Comparison of ENCODE assay signal across 30 mouse cellular contexts in genomic region chr12:105844406-105844805, GRCm38 (mm10). TPM values are rescaled to one million over a fixed set of nuclear protein-coding genes. Genes with fewer than 3 reads are reported as not detected.
DNase-seq lines count a peak whose midpoint lies in the region; ATAC-seq and TF ChIP-seq lines count a peak whose summit lies in the region.
"Had no signal": no experiment of that assay in that cellular context is flagged by ENCODE, and none has a peak within 500 bp of the region (broad histone marks: within the 10 kb centered on the region; RNA-seq: fewer than 3 reads in every experiment).

No protein-coding gene starts in this region.

- ATAC-seq in midbrain, embryonic 11.5 days (ENCODE audit: low FRiP score) = no peak
- ATAC-seq: forebrain, embryonic 16.5 days; hindbrain, postnatal 0 days; intestine, embryonic 16.5 days; lung, postnatal 0 days; midbrain, embryonic 16.5 days had no signal

- no peak for TF ChIP-seq CTCF in olfactory bulb, adult 2 months (IDR thresholded peaks at IDR 0.05; ENCODE audit: insufficient read depth, low read depth, low read length)

- 79% methylated on average over 4 of the region's 4 CpGs for WGBS in olfactory bulb, adult 2 months
- 94% methylated on average over 4 of the region's 4 CpGs for WGBS in midbrain, embryonic 11.5 days

- no peaks in the 10 kb centered on the region for H3K27me3 ChIP-seq in midbrain, embryonic 11.5 days (ENCODE audit: control insufficient read depth, insufficient read depth, low read length)
- H3K27me3 ChIP-seq: embryonic facial prominence, embryonic 15.5 days; limb, embryonic 15.5 days; liver, embryonic 13.5 days had no signal

- intact Hi-C loops in gastrocnemius, postnatal 36 days (cut with DNase I) = no loop called here

- H3K9me3 ChIP-seq in midbrain, embryonic 11.5 days (ENCODE audit: control insufficient read depth, low read length) = no peaks in the 10 kb centered on the region
- H3K9me3 ChIP-seq: embryonic facial prominence, embryonic 10.5 days; embryonic facial prominence, embryonic 15.5 days; limb, embryonic 10.5 days; limb, embryonic 15.5 days; liver, embryonic 13.5 days had no signal

- peaks cover 41% of the 10 kb centered on the region for H3K4me1 ChIP-seq in olfactory bulb, adult 2 months (ENCODE audit: control insufficient read depth, insufficient read depth, low read length)
- H3K4me1 ChIP-seq in midbrain, embryonic 11.5 days (ENCODE audit: control insufficient read depth, insufficient read depth, low read length) = no peaks in the 10 kb centered on the region
- H3K4me1 ChIP-seq: liver, embryonic 13.5 days had no signal

- TF ChIP-seq POLR2A in olfactory bulb, adult 2 months (IDR thresholded peaks at IDR 0.05; ENCODE audit: insufficient read depth, low read depth, low read length) = no peak

- peak; percentile 37 for DNase-seq in gastrocnemius, adult 18-20 months (ENCODE audit: low spot score)
- no peak for DNase-seq in gastrocnemius, postnatal 36 days
- DNase-seq in ovary, adult 18-20 months (ENCODE audit: low spot score) = peak; percentile 55
- DNase-seq in ovary, postnatal 14 days (ENCODE audit: low spot score) = no peak
- DNase-seq in adrenal gland, adult 8-10 months = peak; percentile 82
- no peak for DNase-seq in midbrain, embryonic 11.5 days (ENCODE audit: low spot score, missing footprints)
- DNase-seq in c-Kit-positive CD71-positive TER-119-positive erythroid progenitor cells, embryonic 14.5 days (ENCODE audit: low spot score) = no peak
- DNase-seq: B cell, adult 2 months; cerebellum, adult 2 months; cerebellum, postnatal 14 days; gastrocnemius, postnatal 14 days; heart, postnatal 14 days; kidney, adult 8-10 months; kidney, postnatal 4 days; layer of hippocampus, adult 9-11 months; liver, embryonic 13.5 days; lung, adult 18-20 months; right cerebral cortex, postnatal 14 days had no signal

- no peak overlapping the region for H3K9ac ChIP-seq in midbrain, embryonic 11.5 days (ENCODE audit: low read length)
- H3K9ac ChIP-seq: embryonic facial prominence, embryonic 15.5 days; limb, embryonic 15.5 days; liver, embryonic 13.5 days had no signal

- H3K4me2 ChIP-seq in midbrain, embryonic 11.5 days = no peak overlapping the region
- H3K4me2 ChIP-seq: embryonic facial prominence, embryonic 15.5 days; limb, embryonic 15.5 days; liver, embryonic 13.5 days had no signal

- no peak overlapping the region for H3K4me3 ChIP-seq in olfactory bulb, adult 2 months (ENCODE audit: insufficient read depth, low read depth, low read length)
- H3K4me3 ChIP-seq in midbrain, embryonic 11.5 days (ENCODE audit: low read depth, low read length) = no peak overlapping the region
- H3K4me3 ChIP-seq: embryonic facial prominence, embryonic 10.5 days; embryonic facial prominence, embryonic 15.5 days; heart, adult 2 months; limb, embryonic 10.5 days; limb, embryonic 15.5 days; liver, embryonic 13.5 days had no signal

- H3K36me3 ChIP-seq in midbrain, embryonic 11.5 days (ENCODE audit: control insufficient read depth, insufficient read depth, low read length) = peaks cover 9% of the 10 kb centered on the region; the same call in 1 of the 2 replicates

- 0 out of 2 replicates have a peak overlapping the region, but pooled peaks have one; percentile 68 for H3K27ac ChIP-seq in olfactory bulb, adult 2 months (ENCODE audit: insufficient read depth, low read depth, low read length)
- H3K27ac ChIP-seq in midbrain, embryonic 11.5 days (ENCODE audit: low read depth, low read length) = no peak overlapping the region
- H3K27ac ChIP-seq: embryonic facial prominence, embryonic 10.5 days; embryonic facial prominence, embryonic 15.5 days; heart, adult 2 months; hindbrain, postnatal 0 days; kidney, postnatal 0 days; limb, embryonic 10.5 days; limb, embryonic 15.5 days; liver, embryonic 13.5 days had no signal

RNA-seq across cellular contexts. Expression of gene Papola, which starts 59.9 kb away (rescaled TPM):
- total RNA-seq in gastrocnemius, adult 18-20 months (2021) = 10 to 100 TPM; 66.2 to 85.3 TPM
- 10 to 100 TPM; 61.5 to 69.4 TPM for total RNA-seq in gastrocnemius, postnatal 36 days (2021)
- 100 to 1,000 TPM; 186 to 233 (median 219) TPM for total RNA-seq in adrenal gland, adult 8-10 months (2022)
- polyA plus RNA-seq in olfactory bulb, adult 2 months (2012; ENCODE audit: insufficient read depth, insufficient read length, low replicate concordance, missing spikeins) = 142 and 313 TPM in 2 replicates
- polyA plus RNA-seq in midbrain, embryonic 11.5 days (2014; fragmentation: Nextera tagmentation; extraction: Ambion mirVana) = 253 and 285 TPM in 2 replicates

Comparison
In these comparisons a context has a peak if more than half of its experiments do, and no peak if none do; other contexts are left out.
1. DNase-seq: peak in gastrocnemius, adult 18-20 months (single experiment), ovary, adult 18-20 months (single experiment) and adrenal gland, adult 8-10 months (single experiment); none in gastrocnemius, postnatal 36 days (0 of 2), ovary, postnatal 14 days (single experiment), midbrain, embryonic 11.5 days (single experiment) and c-Kit-positive CD71-positive TER-119-positive erythroid progenitor cells, embryonic 14.5 days (single experiment).